Mouse (Mus musculus) heart, embryonic 11.5 days (tissue): Measurements from ENCODE around the gene 2310039H08Rik. TPM values are rescaled to one million over a fixed set of nuclear protein-coding genes. Genes with fewer than 3 reads are reported as not detected.

ENCODE experiments used
- ATAC-seq: fragments of 200-750 bp; cut with Nextera tagmentation; replicated peaks from 2 replicates; pipeline ENCODE4 v1.8.0; 2017; ENCODE audit warnings: moderate library complexity; ENCODE audit not compliant: insufficient number of reproducible peaks, low FRiP score, low TSS enrichment
- H3K27ac ChIP-seq: fragments of 300-500 bp; sonication (generic); 2 replicates; pipeline ENCODE4 v1.5.1; 2014; ENCODE audit warnings: mild to moderate bottlenecking, low read depth, low read length
- H3K27me3 ChIP-seq: fragments of 300-500 bp; sonication (generic); 2 replicates; pipeline ENCODE4 v1.6.1; 2014; ENCODE audit warnings: mild to moderate bottlenecking, low read length, mixed read lengths; ENCODE audit not compliant: control insufficient read depth, insufficient read depth
- H3K36me3 ChIP-seq: fragments of 300-500 bp; sonication (generic); 2 replicates; pipeline ENCODE4 v1.6.1; 2014; ENCODE audit warnings: mild to moderate bottlenecking, low read length, moderate library complexity, mixed read lengths; ENCODE audit not compliant: control insufficient read depth, insufficient read depth
- H3K4me1 ChIP-seq: fragments of 300-500 bp; sonication (generic); 2 replicates; pipeline ENCODE4 v1.6.1; 2014; ENCODE audit warnings: low read length; ENCODE audit not compliant: control insufficient read depth, insufficient read depth
- H3K4me2 ChIP-seq: fragments of 300-500 bp; sonication (generic); 2 replicates; pipeline ENCODE4 v1.6.1; 2014; ENCODE audit warnings: mild to moderate bottlenecking, moderate library complexity
- H3K4me3 ChIP-seq: fragments of 300-500 bp; sonication (generic); 2 replicates; pipeline ENCODE4 v1.5.1; 2014; ENCODE audit warnings: low read depth, low read length
- H3K9ac ChIP-seq: fragments of 300-500 bp; sonication (generic); 2 replicates; pipeline ENCODE4 v1.6.1; 2014; ENCODE audit warnings: mild to moderate bottlenecking, low read depth, low read length, moderate library complexity
- H3K9me3 ChIP-seq: fragments of 300-500 bp; sonication (generic); replicated peaks from 2 replicates; pipeline ENCODE4 v1.6.1; 2016; ENCODE audit warnings: low read length; ENCODE audit not compliant: control insufficient read depth
- WGBS: fragments of 180-500 bp; shearing (Covaris S2); extraction: QIAGEN DNeasy Blood & Tissue Kit; methylation state at CpG from one replicate; pipeline ENCODE4 v1.1.7; 2014; ENCODE audit not compliant: insufficient replicate concordance; 5-methylcytosine and 5-hydroxymethylcytosine counted together
- polyA plus RNA-seq: library from polyadenylated mRNA; unstranded; fragments of >200 nt; fragmentation: Nextera tagmentation; extraction: Ambion mirVana; gene quantifications from 2 replicates; pipeline ENCODE4 v1.2.1, GENCODE M21; 2014

Gene 2310039H08Rik
- polyA plus RNA-seq, 1 experiment from 2014 or later: 45.3 TPM

DNA sequence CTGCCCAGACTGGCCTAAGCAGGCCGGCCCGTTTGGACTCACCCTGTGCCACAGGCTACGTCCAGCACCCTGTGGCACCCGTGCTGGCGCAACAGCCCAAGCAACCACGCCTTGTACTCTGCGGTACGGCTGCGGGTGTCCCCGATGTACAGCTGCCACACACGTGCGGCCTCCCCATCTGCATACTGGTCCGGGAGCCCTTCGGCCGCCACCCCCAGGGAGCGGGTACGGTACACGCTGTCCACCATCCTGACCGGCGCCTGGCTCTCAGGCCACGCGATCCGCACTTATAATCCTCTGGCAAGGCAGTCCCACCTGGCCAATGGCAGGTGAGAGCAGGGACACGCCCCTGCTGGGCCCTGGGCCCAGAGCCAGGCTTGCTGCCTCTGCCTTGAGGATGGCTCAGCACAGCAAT lies 43.5 kb upstream of the 2310039H08Rik start, which contains the start of gene Gnmt:
Gene Gnmt (minus strand): TSS at position 265 of the 415 bp plus-strand sequence.
- 17% methylated on average over 24 of the region's 24 CpGs for WGBS
- H3K36me3 ChIP-seq: no peaks in the 10 kb centered on the region
- peak within 1 kb of the TSS; percentile 37 for H3K4me2 ChIP-seq
- peaks cover 24% of the 10 kb centered on the region for H3K27me3 ChIP-seq
- 0 out of 2 replicates have a peak within 1 kb of the TSS, but pooled peaks have one; percentile 12 for H3K4me3 ChIP-seq
- no peaks in the 10 kb centered on the region for H3K9me3 ChIP-seq
- no peak within 1 kb of the TSS for H3K27ac ChIP-seq
- no peak within 1 kb of the TSS for H3K9ac ChIP-seq
- H3K4me1 ChIP-seq: peaks cover 8% of the 10 kb centered on the region; the same call in 1 of the 2 replicates
- no peak; the same call in 1 of the 2 replicates for ATAC-seq

DNA sequence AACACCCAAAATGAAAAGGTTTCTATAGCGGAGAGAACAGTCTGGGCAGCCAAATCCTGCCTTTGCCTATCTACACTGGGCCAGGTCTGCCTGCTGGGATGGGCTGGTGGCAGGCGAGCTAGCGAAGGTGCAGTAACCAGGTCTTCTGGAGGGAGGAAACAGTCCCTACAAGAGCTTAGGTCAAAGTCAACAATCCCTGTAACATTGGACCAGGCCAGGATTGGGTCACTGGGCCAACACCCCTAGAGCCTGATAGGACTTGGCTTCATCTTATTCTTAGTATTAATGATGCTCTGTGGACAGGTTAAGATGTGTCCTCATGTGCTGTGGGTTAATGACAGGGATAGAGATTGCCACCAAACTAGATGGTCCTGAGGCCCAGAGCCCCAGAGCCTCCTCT lies 38.4 kb upstream of the 2310039H08Rik start:
- H3K4me2 ChIP-seq: no peak overlapping the region
- H3K27ac ChIP-seq: no peak overlapping the region
- no peak for ATAC-seq
- no peak overlapping the region for H3K4me3 ChIP-seq
- no peak overlapping the region for H3K9ac ChIP-seq
- 86% methylated on average over 3 of the region's 3 CpGs for WGBS
- no peaks in the 10 kb centered on the region for H3K36me3 ChIP-seq
- H3K4me1 ChIP-seq: no peaks in the 10 kb centered on the region
- H3K27me3 ChIP-seq: peaks cover 11% of the 10 kb centered on the region
- no peaks in the 10 kb centered on the region for H3K9me3 ChIP-seq

DNA sequence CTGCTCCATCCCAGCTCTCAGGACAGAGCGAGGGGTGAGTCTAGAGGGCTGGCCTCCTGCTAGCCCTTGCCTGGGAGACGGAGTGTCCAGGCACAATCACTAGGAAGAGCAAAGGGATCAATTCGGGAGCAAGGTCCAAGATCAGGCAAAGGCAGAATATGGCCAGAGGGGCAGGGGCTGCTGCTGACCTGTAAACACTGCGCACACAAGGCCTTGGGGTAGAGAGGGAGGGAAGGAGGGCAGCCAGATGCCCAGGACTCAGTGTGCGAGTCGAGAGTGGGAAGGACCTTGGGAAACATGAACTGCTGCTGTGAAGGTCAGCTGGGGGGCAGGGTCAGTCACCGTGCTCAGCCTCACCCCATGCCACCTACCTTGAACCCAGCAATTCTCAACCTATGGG lies 37.1 kb upstream of the 2310039H08Rik start:
- H3K4me1 ChIP-seq: no peaks in the 10 kb centered on the region
- H3K4me2 ChIP-seq: no peak overlapping the region
- no peaks in the 10 kb centered on the region for H3K27me3 ChIP-seq
- no peak overlapping the region for H3K27ac ChIP-seq
- 81% methylated on average over 7 of the region's 7 CpGs for WGBS
- no peak overlapping the region for H3K4me3 ChIP-seq
- H3K9ac ChIP-seq: no peak overlapping the region
- no peaks in the 10 kb centered on the region for H3K9me3 ChIP-seq
- no peak for ATAC-seq
- no peaks in the 10 kb centered on the region for H3K36me3 ChIP-seq

DNA sequence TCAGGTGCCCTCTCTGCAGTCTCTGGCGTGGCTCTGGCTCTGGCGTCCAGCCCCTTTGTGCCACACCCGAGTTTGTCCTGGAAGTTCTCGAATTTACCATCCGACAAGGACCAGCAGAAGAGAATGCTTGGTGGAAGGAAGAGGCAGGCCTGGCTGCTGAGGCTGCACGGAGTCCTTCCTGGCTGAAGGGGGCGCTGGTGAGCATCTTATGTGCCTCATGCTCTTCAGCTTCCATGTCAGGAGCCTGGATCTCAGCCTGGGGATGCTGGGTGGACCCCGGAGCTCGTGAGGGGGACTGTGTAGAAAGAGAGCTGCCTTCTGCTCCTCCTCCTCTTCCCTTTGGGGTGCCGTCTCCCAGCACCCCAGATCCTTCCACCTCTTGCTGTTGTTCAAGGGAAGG lies 36.3 kb upstream of the 2310039H08Rik start:
- Histone ChIP-seq H3K4me1 (no peaks in the 10 kb centered on the region), H3K4me3 (no peak overlapping the region), H3K27ac (no peak overlapping the region), H3K9me3 (no peaks in the 10 kb centered on the region), H3K36me3 (no peaks in the 10 kb centered on the region), H3K9ac (no peak overlapping the region), H3K4me2 (no peak overlapping the region), H3K27me3 (no peaks in the 10 kb centered on the region)
- ATAC-seq: no peak
- 63% methylated on average over 10 of the region's 10 CpGs for WGBS

DNA sequence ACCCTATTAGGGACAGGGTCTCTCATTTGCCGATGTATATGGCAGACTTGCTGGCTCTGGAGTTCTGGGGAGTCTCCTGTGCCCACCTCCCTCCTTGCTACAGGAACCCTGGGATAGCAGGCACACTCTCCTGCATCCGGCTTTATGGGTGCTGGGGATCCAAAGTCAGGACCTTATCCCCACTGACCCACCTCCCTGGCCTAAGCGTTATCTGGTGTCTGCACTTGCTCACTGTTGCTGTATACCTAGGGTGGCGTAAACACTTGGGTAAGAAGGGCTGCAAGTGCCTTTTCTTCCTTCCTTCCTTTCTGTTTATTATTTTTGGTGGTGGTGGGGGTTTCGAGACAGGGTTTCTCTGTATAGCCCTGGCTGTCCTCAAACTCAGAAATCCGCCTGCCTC lies 31.1 kb upstream of the 2310039H08Rik start:
- no peaks in the 10 kb centered on the region for H3K27me3 ChIP-seq
- H3K9ac ChIP-seq: no peak overlapping the region
- no peak overlapping the region for H3K4me3 ChIP-seq
- WGBS: 71% methylated on average over 6 of the region's 6 CpGs
- no peaks in the 10 kb centered on the region for H3K9me3 ChIP-seq
- H3K4me1 ChIP-seq: no peaks in the 10 kb centered on the region
- 0 out of 2 replicates have a peak overlapping the region, but pooled peaks have one; percentile 12 for H3K4me2 ChIP-seq
- H3K27ac ChIP-seq: peak overlapping the region; percentile 54; the same call in 1 of the 2 replicates
- peaks cover 2% of the 10 kb centered on the region; the same call in 1 of the 2 replicates for H3K36me3 ChIP-seq
- peak; percentile 77; the same call in 1 of the 2 replicates for ATAC-seq

DNA sequence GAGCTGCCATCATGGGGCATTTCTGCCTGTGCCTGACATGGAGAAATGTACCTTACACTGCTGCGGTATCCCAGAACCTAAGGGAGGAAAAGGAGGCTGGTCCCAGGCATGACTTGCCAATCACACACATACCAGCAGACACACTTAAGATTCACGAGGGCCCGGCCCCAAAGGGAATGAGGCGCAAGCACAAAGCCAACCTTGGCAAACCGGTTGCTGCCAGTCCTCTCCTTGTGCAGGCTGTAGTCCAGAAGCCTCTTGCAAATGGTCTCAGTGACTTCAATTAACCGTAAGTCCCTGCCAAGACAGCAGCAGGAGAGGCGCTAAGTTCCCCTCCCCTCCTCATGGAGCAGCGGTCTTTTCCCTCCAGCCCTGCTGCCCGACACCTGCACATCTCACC lies 29.4 kb upstream of the 2310039H08Rik start:
- Histone ChIP-seq H3K27me3 (no peaks in the 10 kb centered on the region), H3K9ac (no peak overlapping the region), H3K27ac (no peak overlapping the region), H3K36me3 (peaks cover 2% of the 10 kb centered on the region; the same call in 1 of the 2 replicates), H3K9me3 (no peaks in the 10 kb centered on the region), H3K4me3 (no peak overlapping the region), H3K4me1 (no peaks in the 10 kb centered on the region), H3K4me2 (no peak overlapping the region)
- no peak for ATAC-seq
- WGBS: 84% methylated on average over 9 of the region's 9 CpGs

DNA sequence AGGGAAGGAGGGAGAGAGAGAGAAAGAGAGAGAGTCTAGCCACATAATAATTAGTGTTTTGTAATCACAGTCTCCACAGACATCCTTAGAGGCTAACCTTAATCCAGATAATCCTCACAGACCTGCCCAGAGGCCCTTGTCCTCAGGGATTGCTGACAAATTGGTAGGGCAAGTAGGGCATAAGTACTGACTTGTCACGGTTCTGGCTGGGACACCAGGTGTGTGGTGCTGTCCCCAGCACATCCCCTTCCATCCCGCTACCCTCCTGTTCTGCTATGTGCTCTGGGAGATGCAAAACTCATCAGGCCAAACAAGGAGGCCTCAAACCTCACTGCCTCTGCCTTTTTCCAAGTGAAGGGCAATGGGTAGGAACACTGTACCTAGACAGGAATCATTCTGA lies 26.9 kb upstream of the 2310039H08Rik start:
- 93% methylated on average over 2 of the region's 2 CpGs for WGBS
- Histone ChIP-seq H3K4me3 (no peak overlapping the region), H3K4me1 (no peaks in the 10 kb centered on the region), H3K4me2 (no peak overlapping the region), H3K36me3 (peaks cover 2% of the 10 kb centered on the region; the same call in 1 of the 2 replicates), H3K9me3 (no peaks in the 10 kb centered on the region), H3K27ac (no peak overlapping the region), H3K27me3 (no peaks in the 10 kb centered on the region), H3K9ac (no peak overlapping the region)
- ATAC-seq: no peak

DNA sequence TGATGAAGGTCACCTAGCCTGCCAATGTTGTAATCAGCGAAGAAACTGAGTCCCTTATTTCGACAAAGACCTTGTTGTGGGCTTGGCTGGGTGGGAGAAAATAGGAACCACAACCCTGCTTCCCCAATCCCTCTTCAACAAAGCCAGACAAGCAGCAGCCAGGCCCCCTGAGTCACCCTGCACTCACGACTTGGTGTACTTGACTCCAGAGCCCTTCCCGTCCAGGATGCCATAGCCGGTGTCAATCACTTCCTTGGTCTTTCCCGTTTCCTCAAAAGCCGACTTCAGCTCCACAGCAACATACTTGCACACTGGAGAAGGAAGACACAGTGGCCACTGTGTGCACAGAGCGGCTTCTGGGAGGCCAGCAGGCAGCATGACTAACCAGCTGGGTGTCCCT lies 25.2 kb upstream of the 2310039H08Rik start:
- ATAC-seq: no peak
- Histone ChIP-seq H3K27me3 (no peaks in the 10 kb centered on the region), H3K9ac (no peak overlapping the region), H3K27ac (no peak overlapping the region), H3K4me3 (no peak overlapping the region), H3K4me1 (peaks cover 4% of the 10 kb centered on the region), H3K4me2 (no peak overlapping the region), H3K36me3 (peaks cover 2% of the 10 kb centered on the region; the same call in 1 of the 2 replicates), H3K9me3 (no peaks in the 10 kb centered on the region)
- 81% methylated on average over 8 of the region's 8 CpGs for WGBS

DNA sequence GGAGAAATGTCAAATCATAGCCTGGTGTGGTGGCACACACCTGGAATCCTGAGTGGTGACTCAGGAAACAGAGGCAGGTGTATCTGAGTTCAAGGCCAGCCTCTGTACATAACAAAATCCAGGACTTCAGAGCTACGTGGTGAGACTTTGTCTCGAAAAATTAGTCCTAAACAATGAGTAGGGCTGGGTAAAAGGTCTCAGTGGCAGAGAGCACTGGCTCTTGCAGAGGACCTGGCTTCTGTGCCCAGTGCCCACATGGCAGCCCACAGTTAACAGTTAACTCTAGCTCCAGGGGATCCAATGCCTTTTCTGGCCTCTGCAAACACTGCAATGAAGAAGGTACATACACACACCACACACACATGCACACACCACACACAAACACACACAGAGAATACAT lies 24.6 kb upstream of the 2310039H08Rik start:
- Histone ChIP-seq H3K4me2 (no peak overlapping the region), H3K9me3 (no peaks in the 10 kb centered on the region), H3K9ac (no peak overlapping the region), H3K27ac (no peak overlapping the region), H3K4me1 (peaks cover 7% of the 10 kb centered on the region), H3K36me3 (peaks cover 2% of the 10 kb centered on the region; the same call in 1 of the 2 replicates), H3K4me3 (no peak overlapping the region), H3K27me3 (no peaks in the 10 kb centered on the region)
- WGBS: 92% methylated on average over 2 of the region's 2 CpGs
- no peak for ATAC-seq
